Mouse (Mus musculus) bone marrow, adult 2 months (tissue): Measurements from ENCODE around the gene Fam104a. TPM values are rescaled to one million over a fixed set of nuclear protein-coding genes. Genes with fewer than 3 reads are reported as not detected.
A peak's percentile ranks its signal among the peaks of the same experiment; 100 is the strongest.

Experiments used
- H3K27ac ChIP-seq: fragments of 200-500 bp; 2 replicates; pipeline ENCODE4 v1.5.1; 2012; ENCODE audit warnings: low read depth, mild to moderate bottlenecking, control low read depth, inconsistent platforms, low read length; ENCODE audit not compliant: control insufficient read depth, poor library complexity, insufficient read depth
- H3K4me1 ChIP-seq: fragments of 200-500 bp; 2 replicates; pipeline ENCODE4 v1.6.1; 2011; ENCODE audit warnings: low read length; ENCODE audit not compliant: control insufficient read depth, insufficient read depth
- H3K4me3 ChIP-seq: fragments of 200-500 bp; replicated peaks from 2 replicates; pipeline ENCODE3; 2011; ENCODE audit warnings: mild to moderate bottlenecking, low read depth, low read length, control low read depth; ENCODE audit not compliant: control insufficient read depth
- CTCF ChIP-seq: fragments of 200-500 bp; IDR thresholded peaks from 2 replicates; pipeline ENCODE4 v1.5.1; 2011; ENCODE audit warnings: low read length, control low read depth; ENCODE audit not compliant: control insufficient read depth, insufficient read depth
- POLR2A ChIP-seq: fragments of 200-500 bp; IDR thresholded peaks from 2 replicates; pipeline ENCODE4 v1.6.1; 2011; ENCODE audit warnings: low read depth, mild to moderate bottlenecking, control low read depth, low read length, borderline replicate concordance; ENCODE audit not compliant: control insufficient read depth
- WGBS: fragments of 180-500 bp; shearing (Covaris S2); methylation state at CpG from one replicate; pipeline ENCODE4 v1.1.7; 2018; 5-methylcytosine and 5-hydroxymethylcytosine counted together
- polyA plus RNA-seq: library from polyadenylated mRNA; stranded (reverse); fragments of >200 nt; gene quantifications from 2 replicates; pipeline ENCODE4 v1.2.4, GENCODE M21; 2011; ENCODE audit warnings: low replicate concordance; ENCODE audit not compliant: missing spikeins, insufficient read depth, insufficient read length

Gene Fam104a
- polyA plus RNA-seq, 1 experiment: 35.2 TPM

DNA sequence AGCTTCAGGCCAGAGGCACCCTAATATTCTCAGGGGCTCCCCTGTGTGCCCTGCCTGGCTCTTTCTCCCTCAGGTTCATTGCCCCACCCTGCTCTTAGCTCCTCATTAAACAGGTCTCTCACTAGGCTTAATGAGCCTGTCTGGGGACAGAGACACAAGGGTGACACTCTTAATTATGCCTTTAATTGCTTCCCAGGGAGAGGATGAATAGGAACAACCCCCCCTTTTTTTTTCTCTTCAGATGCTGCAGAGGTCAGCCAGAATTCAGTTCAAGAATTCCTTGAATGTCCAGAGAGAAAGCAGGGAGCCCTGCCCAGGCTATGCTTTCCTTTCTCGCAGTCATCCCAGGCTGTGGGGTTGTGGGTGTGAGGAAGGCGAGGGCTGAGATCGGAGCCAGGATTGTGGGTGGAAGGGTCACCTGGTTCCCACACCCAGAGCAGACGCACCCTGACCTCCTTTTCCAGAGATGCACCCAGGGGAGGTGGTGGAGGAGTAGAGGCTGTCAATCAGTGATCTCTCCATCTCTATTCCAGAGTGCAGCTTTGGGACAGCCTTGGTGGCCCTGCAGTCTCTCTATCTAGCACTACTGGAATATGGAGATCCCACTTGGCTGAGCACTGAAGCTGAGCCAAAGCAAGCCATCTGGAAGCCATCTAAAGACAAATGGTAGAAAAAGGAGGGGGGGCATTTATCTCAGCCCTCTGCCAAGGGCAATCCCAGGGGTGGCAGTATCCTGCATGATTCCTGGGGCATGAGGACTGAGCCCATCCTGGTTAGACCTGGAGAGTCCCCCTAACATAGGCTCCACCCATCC is 41.5 kb upstream of the Fam104a start:
- Histone ChIP-seq H3K4me1 (no peaks in the 10 kb centered on the region), H3K27ac (no peak overlapping the region), H3K4me3 (no peak overlapping the region)
- TF ChIP-seq CTCF (no peak), POLR2A (no peak)
- 95% methylated on average over 4 of the region's 4 CpGs for WGBS

GRCm38 (mm10) chr11:113722405-113723090 is 38.6 kb upstream of the Fam104a start:
- WGBS: 80% methylated on average over 14 of the region's 14 CpGs
- H3K27ac ChIP-seq: no peak overlapping the region
- H3K4me1 ChIP-seq: no peaks in the 10 kb centered on the region
- no peak for TF ChIP-seq CTCF
- H3K4me3 ChIP-seq: no peak overlapping the region

DNA sequence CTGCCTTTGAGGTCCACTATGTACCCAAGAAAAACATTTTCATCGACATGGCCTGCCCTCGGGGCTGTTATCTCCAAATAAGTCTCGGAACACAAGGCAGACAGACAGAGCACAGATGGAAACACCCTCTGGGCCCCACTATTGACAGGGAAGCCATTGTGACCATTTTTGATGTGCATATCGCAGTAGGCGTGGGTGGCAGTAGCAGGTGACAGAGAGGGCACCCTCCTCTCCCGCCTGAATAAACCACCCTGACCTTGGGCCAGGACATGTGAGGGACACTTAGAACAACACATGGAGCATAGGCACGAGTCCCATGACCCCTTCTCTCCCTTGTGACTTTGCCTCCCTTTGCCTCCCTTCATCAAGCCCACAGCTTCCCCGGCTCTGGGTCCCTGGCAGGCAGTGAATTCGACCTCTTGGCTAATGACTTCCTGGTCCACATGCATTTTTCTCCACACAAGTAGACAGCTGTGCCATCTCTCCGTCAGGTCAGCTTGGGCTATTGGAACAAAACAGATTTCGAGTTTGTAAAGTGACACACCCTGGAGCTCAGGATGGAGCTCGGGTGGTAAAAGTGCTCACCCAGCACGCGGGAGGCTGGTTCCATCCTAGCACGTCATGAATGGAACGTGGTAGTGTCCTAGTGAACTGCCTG is 33.9 kb upstream of the Fam104a start:
- 77% methylated on average over 16 of the region's 16 CpGs for WGBS
- no peak for TF ChIP-seq POLR2A
- TF ChIP-seq CTCF: no peak
- Histone ChIP-seq H3K4me3 (no peak overlapping the region), H3K4me1 (no peaks in the 10 kb centered on the region), H3K27ac (no peak overlapping the region)

GRCm38 (mm10) chr11:113716132-113716531 is 32.2 kb upstream of the Fam104a start:
- Histone ChIP-seq H3K4me1 (no peaks in the 10 kb centered on the region), H3K4me3 (no peak overlapping the region), H3K27ac (no peak overlapping the region)
- no peak for TF ChIP-seq CTCF
- no peak for TF ChIP-seq POLR2A
- 86% methylated on average over 2 of the region's 2 CpGs for WGBS

DNA sequence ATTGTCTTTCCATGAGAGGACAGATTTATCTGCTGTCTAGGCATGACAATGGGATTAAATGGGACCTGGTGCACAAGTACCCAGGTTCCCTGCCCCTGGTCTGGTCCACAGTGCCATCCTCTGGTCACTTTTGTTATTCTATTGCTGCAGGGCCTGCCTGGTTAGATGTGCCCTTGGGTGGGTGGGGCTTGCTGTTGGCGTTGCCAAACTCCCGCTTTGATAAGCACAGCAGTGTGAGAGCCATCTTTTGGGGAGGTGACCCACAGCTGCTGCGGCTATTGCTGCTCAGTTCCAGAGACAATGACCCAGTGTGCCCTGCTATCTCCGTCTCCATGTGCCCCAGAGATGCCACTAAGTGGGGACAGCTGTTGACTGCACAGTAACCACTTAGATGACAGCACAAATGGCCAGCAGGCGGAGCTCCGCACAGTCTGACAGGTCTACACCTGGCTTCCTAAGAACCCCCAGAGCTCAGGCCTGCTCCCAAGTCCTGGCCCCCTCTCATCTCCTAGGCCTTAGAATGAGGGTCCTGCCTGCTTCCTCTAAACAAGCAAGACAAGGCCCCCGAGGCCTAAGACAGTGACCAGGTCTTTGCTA is 31.2 kb upstream of the Fam104a start:
- TF ChIP-seq CTCF (peak; percentile 32; the same call in 1 of the 2 replicates), POLR2A (no peak)
- WGBS: 58% methylated on average over 7 of the region's 7 CpGs
- no peak overlapping the region for H3K27ac ChIP-seq

DNA sequence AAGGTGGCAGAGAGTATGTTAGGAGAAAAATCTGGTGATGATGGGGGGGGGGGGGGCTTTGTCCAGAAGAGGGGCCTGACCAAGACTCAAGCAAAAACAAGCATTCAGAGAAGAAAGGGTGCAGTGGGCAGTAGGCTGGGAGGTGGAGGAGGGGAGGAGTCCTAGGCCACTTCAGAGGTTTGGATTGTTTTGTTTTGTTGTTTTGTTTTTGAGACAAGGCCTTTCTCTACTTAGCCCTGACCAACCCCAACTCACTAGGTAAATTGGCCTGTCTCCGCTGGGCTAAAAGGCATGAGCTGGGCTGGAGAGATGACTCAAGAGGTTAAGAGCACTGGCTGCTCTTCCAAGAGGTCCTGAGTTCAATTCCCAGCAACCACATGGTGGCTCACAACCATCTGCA is 27.1 kb upstream of the Fam104a start:
- Histone ChIP-seq H3K27ac (no peak overlapping the region), H3K4me1 (no peaks in the 10 kb centered on the region), H3K4me3 (no peak overlapping the region)
- WGBS: 97% methylated on average over 1 of the region's 1 CpGs
- no peak for TF ChIP-seq POLR2A
- TF ChIP-seq CTCF: no peak

More for the DNA sequence above, 31.2 kb upstream of the Fam104a start:
- no peak overlapping the region for H3K4me3 ChIP-seq
- no peaks in the 10 kb centered on the region for H3K4me1 ChIP-seq

DNA sequence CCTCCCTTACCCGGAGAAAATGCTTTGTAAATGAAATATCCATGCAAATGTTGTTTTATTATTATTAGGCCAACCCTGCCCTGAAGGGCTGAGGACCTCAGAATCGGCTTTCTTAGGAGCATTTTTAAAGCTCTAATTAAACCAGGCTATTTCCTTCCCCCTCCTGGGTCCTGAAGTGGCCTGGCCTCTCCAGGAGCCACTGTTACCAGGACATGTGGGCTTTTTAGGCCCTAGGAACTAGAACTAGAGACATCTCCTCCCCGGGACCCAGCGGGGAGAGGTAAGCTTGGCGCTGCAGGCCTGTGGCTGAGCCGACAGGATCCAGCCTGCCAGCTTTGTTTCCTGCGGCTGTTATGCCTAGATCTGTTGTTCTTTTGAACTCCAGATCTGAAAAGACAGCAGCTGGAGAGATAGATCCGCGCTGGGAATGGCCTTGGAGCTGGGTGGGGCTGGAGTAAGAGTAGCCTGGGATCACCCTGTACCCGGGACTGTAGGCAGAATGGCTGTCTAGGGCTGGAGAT is 26.4 kb upstream of the Fam104a start:
- no peak for TF ChIP-seq CTCF
- no peak for TF ChIP-seq POLR2A
- no peak overlapping the region for H3K27ac ChIP-seq
- no peaks in the 10 kb centered on the region for H3K4me1 ChIP-seq
- WGBS: 16% methylated on average over 10 of the region's 10 CpGs
- H3K4me3 ChIP-seq: no peak overlapping the region

GRCm38 (mm10) chr11:113709731-113710256 is 25.8 kb upstream of the Fam104a start, which contains the start of gene Cpsf4l:
Gene Cpsf4l (minus strand): TSS chr11:113710017.
- 65% methylated on average over 11 of the region's 11 CpGs for WGBS
- no peak within 1 kb of the TSS for H3K27ac ChIP-seq
- H3K4me1 ChIP-seq: no peaks in the 10 kb centered on the region
- no peak within 1 kb of the TSS for H3K4me3 ChIP-seq
- TF ChIP-seq POLR2A: no peak
- no peak for TF ChIP-seq CTCF

DNA sequence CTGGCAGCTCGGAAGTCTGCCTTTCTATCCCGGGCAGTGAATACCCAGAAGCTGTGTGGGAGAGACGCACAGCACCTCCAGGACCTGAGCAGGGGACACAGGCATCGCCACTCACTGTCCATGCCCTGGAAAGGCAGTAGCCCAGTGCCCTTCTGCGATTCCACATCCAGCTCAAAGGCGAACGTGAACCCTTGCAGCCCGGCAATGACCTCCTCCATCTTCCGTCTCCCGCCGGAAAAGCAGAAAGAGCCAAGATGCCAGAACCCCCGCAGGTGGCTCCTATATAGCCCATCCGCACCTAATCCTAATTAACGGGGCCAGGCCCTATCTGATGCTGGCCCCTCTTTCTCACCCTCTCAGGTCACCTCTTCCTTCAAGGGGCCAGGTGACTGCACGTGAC is 25.3 kb upstream of the Fam104a start:
- WGBS: 84% methylated on average over 15 of the region's 15 CpGs
- no peak for TF ChIP-seq POLR2A
- no peak for TF ChIP-seq CTCF
- Histone ChIP-seq H3K27ac (no peak overlapping the region), H3K4me1 (no peaks in the 10 kb centered on the region), H3K4me3 (no peak overlapping the region)
